Mouse (Mus musculus): ENCODE data around the gene Exosc5.

DNA sequence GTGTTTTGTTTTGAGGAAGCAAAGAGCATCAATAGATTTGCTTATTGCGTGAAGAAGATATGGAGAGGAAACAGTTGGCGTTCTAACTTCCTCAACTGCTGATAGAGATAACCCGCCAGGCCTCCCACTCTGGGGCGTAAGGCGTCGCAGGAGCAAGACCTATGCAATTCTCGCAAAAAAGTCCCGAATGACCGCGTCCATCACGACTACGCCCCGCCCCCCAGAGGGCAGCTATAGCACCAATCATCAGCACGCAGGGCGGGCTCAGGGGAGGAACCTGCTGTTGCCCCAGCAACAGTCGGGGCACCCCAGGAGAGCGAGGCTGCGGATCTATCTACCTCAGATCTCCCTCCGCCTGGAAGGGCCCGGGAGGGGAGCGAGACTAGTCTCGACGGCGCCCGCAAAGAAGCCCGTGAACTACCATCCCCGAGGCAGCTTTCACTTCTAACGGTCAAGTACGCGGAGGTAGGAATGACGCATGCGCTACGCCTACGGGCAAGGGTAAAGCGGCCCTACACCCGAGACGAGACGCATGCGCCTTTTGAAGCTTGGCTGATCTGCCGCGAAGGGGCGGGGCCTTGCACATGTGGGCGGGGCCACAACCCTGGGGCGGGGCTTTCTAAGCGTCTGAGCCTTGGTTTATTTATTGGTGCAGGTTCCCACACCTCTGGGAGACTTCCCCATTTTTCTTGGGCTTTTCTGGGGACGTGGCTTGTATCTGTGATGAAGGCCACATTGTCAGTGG lies 21.7 kb downstream of the Exosc5 start, which contains the start of gene B9d2:
- TF ChIP-seq CTCF (conservative IDR thresholded peaks at IDR 0.05 in 1 of 2, IDR thresholded peaks at IDR 0.05 in 1 of 2; ENCODE audit: low read depth in 2 of 2, low read length in 2 of 2) (no peak), JUN (IDR thresholded peaks at IDR 0.05; ENCODE audit: insufficient read depth, low read depth, low read length) (no peak)
